Comparison of ENCODE assay signal across 8 mouse cellular contexts in the genomic region with DNA sequence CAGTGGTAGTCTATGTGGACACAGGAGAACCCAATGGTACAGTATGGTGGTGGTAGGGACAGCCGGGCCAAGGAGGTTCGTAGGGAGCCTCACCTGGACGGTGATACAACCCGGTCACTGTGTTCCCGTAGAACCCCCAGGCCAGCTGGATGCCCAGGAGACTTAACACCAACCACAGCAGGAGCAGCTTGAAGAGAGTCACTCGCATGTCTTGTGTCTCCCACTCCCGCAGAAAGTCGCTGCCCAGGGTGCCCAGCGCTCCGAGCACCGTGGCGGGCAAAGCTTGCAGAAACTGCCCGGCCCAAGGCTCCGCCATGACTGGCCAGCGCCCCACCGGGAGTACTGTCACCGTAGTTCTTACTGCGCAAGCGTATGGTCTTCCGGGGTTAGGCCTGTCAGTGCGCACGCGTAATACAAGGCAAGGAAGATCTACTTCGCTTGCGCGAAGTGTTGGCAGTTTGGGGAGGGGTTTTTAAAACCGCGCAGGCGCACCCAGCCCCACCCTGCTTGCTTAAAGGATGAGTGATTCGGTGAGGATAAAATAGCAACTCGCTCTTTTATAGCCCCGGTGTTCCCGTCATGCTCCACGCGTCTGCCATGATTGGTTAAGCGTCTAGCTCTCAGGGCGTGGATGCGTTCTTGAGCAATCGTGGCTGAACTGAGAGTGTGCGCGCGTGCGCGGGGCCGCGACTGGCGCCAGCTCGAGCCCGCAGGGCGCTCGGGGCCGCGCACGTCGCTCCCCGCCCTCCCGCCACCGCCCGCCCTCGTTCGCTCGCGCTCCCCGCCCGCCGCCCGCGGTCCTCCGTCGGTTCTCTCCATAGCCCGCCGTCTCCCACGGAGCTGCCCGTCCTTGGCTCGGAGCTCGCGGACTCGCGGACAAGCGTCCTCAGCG. TPM values are rescaled to one million over a fixed set of nuclear protein-coding genes. Genes with fewer than 3 reads are reported as not detected.
DNase-seq lines count a peak whose midpoint lies in the region; ATAC-seq and TF ChIP-seq lines count a peak whose summit lies in the region.

Gene Rhoa (plus strand): TSS at position 501 of the 892 bp plus-strand sequence.
Gene Tcta (minus strand): TSS at position 532 of the 892 bp plus-strand sequence.

- peak within 1 kb of the TSS; percentile 98 for H3K9ac ChIP-seq in lung, postnatal 0 days (replicated peaks; ENCODE audit: low read depth)

- DNase-seq in MN1 (ENCODE audit: low spot score): peak; percentile 99
- peak; percentile 100 for DNase-seq in cerebellum, adult 9-10 months
- DNase-seq in hindbrain, embryonic 10.5 days (ENCODE audit: low spot score): peak; percentile 98
- peak; percentile 100 for DNase-seq in layer of hippocampus, adult 9-11 months
- DNase-seq in lung, postnatal 0 days (ENCODE audit: low spot score): peak; percentile 100
- peak; percentile 95 for DNase-seq in ovary, postnatal 14 days (ENCODE audit: low spot score)
- DNase-seq in thymus, postnatal 14 days: peak; percentile 98

- TF ChIP-seq CTCF in lung, postnatal 0 days (IDR thresholded peaks at IDR 0.05): 0 out of 2 replicates have a peak, but pooled peaks have one; percentile 8

- H3K9me3 ChIP-seq in hindbrain, embryonic 10.5 days: no peaks in the 10 kb centered on the region
- H3K9me3 ChIP-seq in lung, postnatal 0 days (ENCODE audit: low read length): no peaks in the 10 kb centered on the region

- H3K27ac ChIP-seq in hindbrain, embryonic 10.5 days: peak within 1 kb of the TSS; percentile 99
- H3K27ac ChIP-seq in lung, postnatal 0 days (ENCODE audit: low read length): peak within 1 kb of the TSS; percentile 100

- no peak for TF ChIP-seq EP300 in lung, postnatal 0 days (IDR thresholded peaks at IDR 0.05)

- WGBS in hindbrain, embryonic 10.5 days: under 1% methylated on average over 80 of the region's 81 CpGs
- WGBS in lung, postnatal 0 days: under 1% methylated on average over 63 of the region's 81 CpGs

- peak; percentile 97 for ATAC-seq in frontal cortex, adult (ENCODE audit: low TSS enrichment)
- ATAC-seq in lung, postnatal 0 days: peak; percentile 92

- H3K4me1 ChIP-seq in hindbrain, embryonic 10.5 days (replicated peaks): peaks cover 35% of the 10 kb centered on the region
- H3K4me1 ChIP-seq in lung, postnatal 0 days (ENCODE audit: insufficient read depth, low read depth, low read length): peaks cover 24% of the 10 kb centered on the region

- H3K36me3 ChIP-seq in hindbrain, embryonic 10.5 days: peaks cover 34% of the 10 kb centered on the region
- H3K36me3 ChIP-seq in lung, postnatal 0 days (ENCODE audit: insufficient read depth, low read length): peaks cover 10% of the 10 kb centered on the region; the same call in 1 of the 2 replicates

- H3K4me3 ChIP-seq in hindbrain, embryonic 10.5 days: peak within 1 kb of the TSS; percentile 93
- peak within 1 kb of the TSS; percentile 99 for H3K4me3 ChIP-seq in lung, postnatal 0 days (ENCODE audit: low read depth, low read length)

- H3K27me3 ChIP-seq in hindbrain, embryonic 10.5 days (ENCODE audit: insufficient read depth, poor library complexity, severe bottlenecking): no peaks in the 10 kb centered on the region
- H3K27me3 ChIP-seq in lung, postnatal 0 days (replicated peaks; ENCODE audit: insufficient read depth, low read length): no peaks in the 10 kb centered on the region

- peak within 1 kb of the TSS; percentile 73 for H3K4me2 ChIP-seq in lung, postnatal 0 days (replicated peaks; ENCODE audit: low read depth, low read length)

RNA-seq across cellular contexts. Expression of gene Rhoa, which starts in this region (rescaled TPM):
- 271 and 385 TPM in 2 replicates for polyA plus RNA-seq in hindbrain, embryonic 10.5 days (2016; fragmentation: Nextera tagmentation; extraction: Ambion mirVana)
- 582 and 634 TPM in 2 replicates for polyA plus RNA-seq in lung, postnatal 0 days (2015; fragmentation: Nextera tagmentation; extraction: Ambion mirVana)

RNA-seq across cellular contexts. Expression of gene Tcta, which starts in this region (rescaled TPM):
- 20.7 and 32.7 TPM in 2 replicates for polyA plus RNA-seq in hindbrain, embryonic 10.5 days (2016; fragmentation: Nextera tagmentation; extraction: Ambion mirVana)
- polyA plus RNA-seq in lung, postnatal 0 days (2015; fragmentation: Nextera tagmentation; extraction: Ambion mirVana): 92.9 and 93.1 TPM in 2 replicates

Comparison
In these comparisons a context has a peak if more than half of its experiments do, and no peak if none do; other contexts are left out.
1. Peak in every context shown above with its lines: DNase-seq, ATAC-seq, H3K4me3 ChIP-seq and H3K27ac ChIP-seq.